Mouse (Mus musculus): ENCODE results near the gene Mamstr.

Mamstr gene

GRCm38 (mm10) chr7:45628364-45629294 is 11.1 kb upstream of the Mamstr start:
- peak; percentile 93 for DNase-seq

GRCm38 (mm10) chr7:45630064-45630907 is 9.5 kb upstream of the Mamstr start:
- peak; percentile 55 for DNase-seq

- peak; percentile 56 for DNase-seq
Observed at GRCm38 (mm10) chr7:45632499-45632898, 7.3 kb upstream of the Mamstr start.

- peak; percentile 69 for DNase-seq
Observed at GRCm38 (mm10) chr7:45634946-45635681, 4.7 kb upstream of the Mamstr start.

- peak; percentile 82 for DNase-seq
Observed at GRCm38 (mm10) chr7:45635711-45636688, 3.8 kb upstream of the Mamstr start.

- no peak for DNase-seq
Observed at GRCm38 (mm10) chr7:45637710-45638109, 2.1 kb upstream of the Mamstr start.

- DNase-seq = peak; percentile 96
Observed at GRCm38 (mm10) chr7:45638623-45639401, 965 bp upstream of the Mamstr start.

- DNase-seq = no peak
Observed at GRCm38 (mm10) chr7:45640191-45640957, 597 bp downstream of the Mamstr start.

- peak; percentile 68 for DNase-seq
Observed at GRCm38 (mm10) chr7:45641391-45642040, 1.7 kb downstream of the Mamstr start.

GRCm38 (mm10) chr7:45642083-45642482 is 2.3 kb downstream of the Mamstr start:
- DNase-seq = no peak

GRCm38 (mm10) chr7:45642503-45643255 is 2.9 kb downstream of the Mamstr start:
- no peak for DNase-seq

GRCm38 (mm10) chr7:45643441-45644178 is 3.8 kb downstream of the Mamstr start:
- peak; percentile 97 for DNase-seq

GRCm38 (mm10) chr7:45644183-45644582 is 4.4 kb downstream of the Mamstr start:
- peak; percentile 72 for DNase-seq

- DNase-seq = no peak
Observed at GRCm38 (mm10) chr7:45644872-45645590, 5.3 kb downstream of the Mamstr start.

- no peak for DNase-seq
Observed at GRCm38 (mm10) chr7:45645591-45645971, 5.8 kb downstream of the Mamstr start.

- DNase-seq = no peak
Observed at GRCm38 (mm10) chr7:45646671-45647070, 6.9 kb downstream of the Mamstr start.

GRCm38 (mm10) chr7:45649351-45649750 is 9.6 kb downstream of the Mamstr start:
- no peak for DNase-seq

Measured in lung, postnatal 10 days (tissue).